Mouse (Mus musculus) forebrain, embryonic 12.5 days (tissue): ENCODE measurements around the gene Adamts6. TPM values are rescaled to one million over a fixed set of nuclear protein-coding genes. Genes with fewer than 3 reads are reported as not detected.

ENCODE experiments used
- ATAC-seq: fragments of 200-750 bp; cut with Nextera tagmentation; 2 replicates; pipeline ENCODE4 v1.8.0; 2017; ENCODE audit warnings: moderate TSS enrichment; ENCODE audit not compliant: low FRiP score
- H3K27ac ChIP-seq: fragments of 300-500 bp; sonication (generic); 2 replicates; pipeline ENCODE4 v1.5.1; 2016; ENCODE audit warnings: mild to moderate bottlenecking
- H3K27me3 ChIP-seq: fragments of 300-500 bp; sonication (generic); 2 replicates; pipeline ENCODE4 v1.6.1; 2016; ENCODE audit warnings: mild to moderate bottlenecking
- H3K36me3 ChIP-seq: fragments of 300-500 bp; sonication (generic); replicated peaks from 2 replicates; pipeline ENCODE4 v1.6.1; 2016; ENCODE audit warnings: mild to moderate bottlenecking
- H3K4me1 ChIP-seq: fragments of 300-500 bp; sonication (generic); 2 replicates; pipeline ENCODE4 v1.6.1; 2016
- H3K4me2 ChIP-seq: fragments of 300-500 bp; sonication (generic); 2 replicates; pipeline ENCODE4 v1.6.1; 2016; ENCODE audit warnings: mild to moderate bottlenecking, moderate library complexity
- H3K4me3 ChIP-seq: fragments of 300-500 bp; sonication (generic); replicated peaks from 2 replicates; pipeline ENCODE4 v1.5.1; 2016; ENCODE audit warnings: mild to moderate bottlenecking
- H3K9ac ChIP-seq: fragments of 300-500 bp; sonication (generic); 2 replicates; pipeline ENCODE4 v1.6.1; 2016; ENCODE audit warnings: mild to moderate bottlenecking
- H3K9me3 ChIP-seq: fragments of 300-500 bp; sonication (generic); 2 replicates; pipeline ENCODE4 v1.6.1; 2016
- WGBS: fragments of 180-500 bp; shearing (Covaris S2); methylation state at CpG from one replicate; pipeline ENCODE4 v1.1.7; 2016; 5-methylcytosine and 5-hydroxymethylcytosine counted together
- polyA plus RNA-seq: library from polyadenylated mRNA; unstranded; fragments of >200 nt; fragmentation: Nextera tagmentation; extraction: Ambion mirVana; gene quantifications from 2 replicates; pipeline ENCODE4 v1.2.1, GENCODE M21; 2016

The Adamts6 gene
- polyA plus RNA-seq, 1 experiment from 2014 or later: 4.5 TPM

- peaks cover 18% of the 10 kb centered on the region for H3K4me1 ChIP-seq
- H3K27ac ChIP-seq: no peak overlapping the region
- H3K9me3 ChIP-seq: no peaks in the 10 kb centered on the region
- H3K4me3 ChIP-seq: no peak overlapping the region
- no peak overlapping the region for H3K4me2 ChIP-seq
- no peaks in the 10 kb centered on the region for H3K36me3 ChIP-seq
- no peaks in the 10 kb centered on the region for H3K27me3 ChIP-seq
- no peak for ATAC-seq
- no peak overlapping the region for H3K9ac ChIP-seq
- 95% methylated on average over 2 of the region's 2 CpGs for WGBS
These were observed 233.9 kb downstream of the Adamts6 start for GRCm38 (mm10) chr13:104521532-104521931.

DNA sequence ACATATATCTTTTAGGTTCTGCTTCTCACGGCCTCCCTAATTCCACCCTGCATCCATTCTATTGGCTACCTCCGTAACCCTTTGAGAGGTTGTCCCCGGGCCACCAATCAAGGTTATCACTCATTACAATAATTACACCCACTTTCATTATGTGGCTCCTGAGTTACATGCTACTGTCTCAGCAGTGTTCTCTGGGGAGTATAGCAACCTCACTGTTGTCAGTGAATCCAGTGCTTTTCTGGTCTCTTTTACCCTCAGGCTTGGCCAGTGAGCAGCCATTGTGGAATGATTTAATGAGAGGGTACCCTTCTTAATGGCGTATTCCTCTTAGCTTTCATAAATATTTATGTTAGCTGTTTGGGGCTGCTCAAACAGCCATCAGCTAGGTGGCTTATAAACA lies 238.0 kb downstream of the Adamts6 start:
- no peak for ATAC-seq
- Histone ChIP-seq H3K4me3 (no peak overlapping the region), H3K27me3 (no peaks in the 10 kb centered on the region), H3K9me3 (no peaks in the 10 kb centered on the region), H3K9ac (no peak overlapping the region), H3K36me3 (no peaks in the 10 kb centered on the region), H3K4me2 (no peak overlapping the region), H3K27ac (no peak overlapping the region), H3K4me1 (no peaks in the 10 kb centered on the region)
- 84% methylated on average over 4 of the region's 4 CpGs for WGBS

DNA sequence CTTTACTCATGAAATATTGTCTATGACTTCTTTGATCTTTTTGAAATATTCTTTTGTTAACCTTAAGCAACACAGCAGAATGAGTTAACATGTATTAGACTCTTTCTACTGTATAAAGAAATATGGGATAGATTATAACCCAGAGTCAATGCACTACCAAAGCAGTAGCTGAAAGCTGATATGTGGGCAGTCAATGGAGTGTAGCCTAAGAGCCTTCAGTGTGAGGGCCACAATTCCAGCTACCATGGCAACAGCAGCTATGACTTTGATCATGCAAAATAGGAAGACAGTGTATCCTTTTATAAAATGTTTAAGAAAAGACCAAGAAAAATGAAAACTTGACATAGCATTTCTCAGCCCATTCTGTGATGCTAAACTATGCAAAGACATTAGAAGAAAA lies 241.6 kb downstream of the Adamts6 start:
- H3K36me3 ChIP-seq: no peaks in the 10 kb centered on the region
- H3K9me3 ChIP-seq: no peaks in the 10 kb centered on the region
- no peaks in the 10 kb centered on the region for H3K4me1 ChIP-seq
- H3K27me3 ChIP-seq: no peaks in the 10 kb centered on the region
- no peak for ATAC-seq
- H3K27ac ChIP-seq: no peak overlapping the region
- no peak overlapping the region for H3K4me3 ChIP-seq
- no peak overlapping the region for H3K4me2 ChIP-seq
- H3K9ac ChIP-seq: no peak overlapping the region

GRCm38 (mm10) chr13:104531841-104532240 lies 244.2 kb downstream of the Adamts6 start:
- Histone ChIP-seq H3K9ac (no peak overlapping the region), H3K36me3 (no peaks in the 10 kb centered on the region), H3K4me3 (no peak overlapping the region), H3K4me1 (no peaks in the 10 kb centered on the region), H3K27me3 (no peaks in the 10 kb centered on the region), H3K4me2 (no peak overlapping the region), H3K9me3 (no peaks in the 10 kb centered on the region), H3K27ac (no peak overlapping the region)
- WGBS: 91% methylated on average over 8 of the region's 8 CpGs
- ATAC-seq: no peak

GRCm38 (mm10) chr13:104532723-104533122 lies 245.1 kb downstream of the Adamts6 start:
- no peaks in the 10 kb centered on the region for H3K9me3 ChIP-seq
- H3K4me2 ChIP-seq: no peak overlapping the region
- no peak overlapping the region for H3K4me3 ChIP-seq
- no peak for ATAC-seq
- 95% methylated on average over 7 of the region's 7 CpGs for WGBS
- H3K27ac ChIP-seq: no peak overlapping the region
- no peaks in the 10 kb centered on the region for H3K4me1 ChIP-seq
- H3K9ac ChIP-seq: no peak overlapping the region
- H3K36me3 ChIP-seq: no peaks in the 10 kb centered on the region
- H3K27me3 ChIP-seq: no peaks in the 10 kb centered on the region

DNA sequence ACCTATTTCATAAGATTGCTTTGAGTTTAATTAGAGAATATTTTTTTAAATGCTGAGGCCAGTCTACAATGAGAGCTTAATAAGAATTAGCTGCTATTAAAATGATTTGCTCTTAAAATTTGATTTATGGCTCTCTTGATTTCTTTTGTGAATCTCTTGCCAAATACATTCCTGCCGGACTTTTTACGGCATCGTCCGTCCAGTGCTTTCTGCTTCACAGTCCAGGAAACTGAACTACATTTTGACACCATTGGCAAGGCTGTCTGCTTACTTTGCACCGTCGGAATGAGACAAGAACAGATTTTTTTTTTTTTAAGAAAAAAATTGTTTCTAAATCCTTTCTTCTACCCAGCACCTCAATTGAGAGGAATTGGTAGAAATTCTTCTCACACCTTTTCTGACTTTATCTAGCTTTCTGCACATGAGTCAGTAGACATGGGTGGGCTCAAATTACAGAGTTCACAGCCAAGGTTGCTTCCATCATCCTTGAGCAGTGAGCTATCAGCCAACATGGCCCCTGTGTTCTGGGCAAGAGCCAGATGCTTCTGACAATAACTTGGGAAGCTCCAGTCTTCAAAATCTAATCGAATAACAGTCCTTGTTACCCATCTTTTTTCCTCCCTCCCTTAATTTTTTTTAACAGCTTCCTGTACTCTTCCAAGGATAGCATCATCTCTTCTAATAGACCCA lies 246.3 kb downstream of the Adamts6 start:
- H3K9ac ChIP-seq: no peak overlapping the region
- H3K4me1 ChIP-seq: no peaks in the 10 kb centered on the region
- H3K27me3 ChIP-seq: no peaks in the 10 kb centered on the region
- no peak for ATAC-seq
- no peaks in the 10 kb centered on the region for H3K36me3 ChIP-seq
- 95% methylated on average over 7 of the region's 7 CpGs for WGBS
- H3K9me3 ChIP-seq: no peaks in the 10 kb centered on the region
- no peak overlapping the region for H3K4me3 ChIP-seq
- no peak overlapping the region for H3K4me2 ChIP-seq
- no peak overlapping the region for H3K27ac ChIP-seq

DNA sequence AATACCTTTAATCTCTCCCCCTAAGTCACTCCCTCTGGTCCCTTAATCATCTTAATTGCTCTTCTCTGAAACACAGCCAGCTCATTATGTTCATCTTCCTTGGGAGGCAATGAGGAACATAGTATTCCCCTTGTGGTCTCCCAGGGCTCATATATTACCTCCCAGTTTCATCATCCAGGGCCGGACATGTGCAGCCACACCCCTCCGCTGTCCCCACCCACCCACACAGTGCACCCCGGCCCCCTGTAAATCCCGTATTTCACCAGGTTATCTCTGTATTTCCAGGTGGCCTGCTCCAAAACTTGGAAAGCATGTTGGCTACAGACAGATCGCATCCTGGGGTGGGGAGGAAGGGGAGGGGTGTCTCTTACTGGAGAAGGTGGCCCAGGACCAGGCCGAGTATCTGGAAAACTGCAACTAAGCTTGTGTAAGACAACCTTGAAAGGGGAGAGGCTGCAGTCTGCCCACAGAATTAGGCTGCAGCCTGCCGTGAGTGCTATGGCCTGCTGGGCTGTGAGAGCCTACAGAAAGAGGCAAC lies 253.3 kb downstream of the Adamts6 start:
- Histone ChIP-seq H3K9ac (no peak overlapping the region), H3K4me3 (no peak overlapping the region), H3K36me3 (no peaks in the 10 kb centered on the region), H3K27ac (no peak overlapping the region), H3K27me3 (no peaks in the 10 kb centered on the region), H3K4me2 (peak overlapping the region; percentile 25), H3K4me1 (peaks cover 4% of the 10 kb centered on the region; the same call in 1 of the 2 replicates), H3K9me3 (no peaks in the 10 kb centered on the region)
- WGBS: 32% methylated on average over 7 of the region's 7 CpGs
- no peak for ATAC-seq

DNA sequence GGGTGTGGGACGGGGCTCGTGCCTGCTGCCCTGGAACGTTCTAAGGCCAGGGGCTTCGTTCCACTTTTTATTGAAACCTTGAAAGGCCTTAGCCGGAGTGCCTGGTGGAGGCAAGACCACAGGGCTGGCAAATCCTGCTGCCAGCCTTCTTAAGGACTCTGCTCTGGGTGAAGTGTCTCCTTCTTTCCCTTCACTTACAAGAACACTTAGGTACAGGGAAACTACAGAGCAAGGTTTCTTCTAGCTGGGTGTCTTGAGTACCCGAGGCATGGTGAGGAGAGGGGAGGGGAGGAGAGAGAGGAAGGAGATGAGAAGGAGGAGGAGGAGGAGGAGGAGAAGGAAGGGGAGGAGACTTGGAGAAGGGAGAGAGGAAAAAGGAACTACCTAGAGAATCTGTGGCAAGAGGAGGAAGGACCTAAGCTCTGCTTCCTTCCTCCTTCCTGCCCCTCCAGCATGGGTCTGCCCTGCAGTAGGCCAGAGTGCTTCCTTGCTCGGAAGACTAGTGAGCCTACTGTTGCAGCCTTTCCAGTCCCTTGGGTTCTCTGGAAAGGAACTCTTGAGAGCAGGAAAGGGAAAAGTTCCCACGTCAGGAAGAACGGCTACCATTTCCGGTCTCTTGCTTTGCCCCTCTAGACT lies 254.6 kb downstream of the Adamts6 start:
- no peaks in the 10 kb centered on the region for H3K27me3 ChIP-seq
- H3K9ac ChIP-seq: no peak overlapping the region
- no peak overlapping the region for H3K4me3 ChIP-seq
- 81% methylated on average over 10 of the region's 10 CpGs for WGBS
- no peaks in the 10 kb centered on the region for H3K9me3 ChIP-seq
- no peaks in the 10 kb centered on the region for H3K36me3 ChIP-seq
- no peak overlapping the region for H3K4me2 ChIP-seq
- H3K4me1 ChIP-seq: peaks cover 4% of the 10 kb centered on the region; the same call in 1 of the 2 replicates
- no peak for ATAC-seq
- no peak overlapping the region for H3K27ac ChIP-seq

DNA sequence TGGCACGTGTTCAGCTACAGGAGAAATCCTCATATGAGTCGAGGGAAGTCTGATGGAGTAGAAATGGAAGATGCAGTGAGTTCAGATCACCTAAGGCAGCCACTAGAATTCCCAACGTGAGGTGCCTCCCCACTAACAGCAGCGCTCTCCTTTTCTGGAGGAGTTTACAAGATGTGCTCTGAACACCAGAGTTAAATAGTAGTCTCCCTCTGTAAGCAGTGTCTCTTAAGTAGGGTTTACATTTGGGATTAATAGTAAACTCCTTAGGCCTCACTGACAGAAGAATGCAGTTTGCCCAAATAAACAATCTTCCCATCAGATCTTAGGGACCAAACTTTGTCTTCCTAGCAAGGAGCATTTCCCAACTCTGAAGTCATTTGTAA lies 255.1 kb downstream of the Adamts6 start:
- no peak overlapping the region for H3K4me3 ChIP-seq
- H3K4me2 ChIP-seq: no peak overlapping the region
- H3K9ac ChIP-seq: no peak overlapping the region
- H3K36me3 ChIP-seq: no peaks in the 10 kb centered on the region
- 75% methylated on average over 4 of the region's 4 CpGs for WGBS
- no peaks in the 10 kb centered on the region for H3K27me3 ChIP-seq
- no peak for ATAC-seq
- H3K27ac ChIP-seq: no peak overlapping the region
- H3K9me3 ChIP-seq: no peaks in the 10 kb centered on the region
- H3K4me1 ChIP-seq: peaks cover 4% of the 10 kb centered on the region; the same call in 1 of the 2 replicates

Other genes with a start within 250 kb of the Adamts6 start
- gene Nln, start 178.2 kb upstream of the Adamts6 start, polyA plus RNA-seq: 22.7 and 25.0 TPM in 2 replicates
- gene Sgtb, start 178.1 kb upstream of the Adamts6 start, polyA plus RNA-seq: 21.8 and 22.1 TPM in 2 replicates
- 88.3 and 91.9 TPM in 2 replicates for gene Trappc13, start 109.4 kb upstream of the Adamts6 start, polyA plus RNA-seq
- gene Trim23, start 109.0 kb upstream of the Adamts6 start, polyA plus RNA-seq: 29.9 and 31.1 TPM in 2 replicates
- 78.3 and 85.0 TPM in 2 replicates for gene Cenpk, start 59.2 kb upstream of the Adamts6 start, polyA plus RNA-seq
- gene Ppwd1, start 59.0 kb upstream of the Adamts6 start, polyA plus RNA-seq: 15.8 and 15.9 TPM in 2 replicates